Mouse (Mus musculus) erythroblast, embryonic 14.5 days (primary cell): ENCODE data around the gene B4galnt4. TPM values are rescaled to one million over a fixed set of nuclear protein-coding genes. Genes with fewer than 3 reads are reported as not detected.

Source experiments
- H3K27me3 ChIP-seq: 2 replicates; pipeline ENCODE4 v1.6.1; 2012; ENCODE audit warnings: inconsistent platforms; ENCODE audit not compliant: control insufficient read depth
- H3K36me3 ChIP-seq: 2 replicates; pipeline ENCODE4 v1.6.1; 2012; ENCODE audit warnings: mild to moderate bottlenecking, inconsistent platforms; ENCODE audit not compliant: control insufficient read depth
- H3K4me1 ChIP-seq: 2 replicates; pipeline ENCODE4 v1.6.1; 2012; ENCODE audit warnings: inconsistent platforms; ENCODE audit not compliant: control insufficient read depth
- H3K4me3 ChIP-seq: replicated peaks from 2 replicates; pipeline ENCODE3; 2012; ENCODE audit warnings: moderate library complexity, mild to moderate bottlenecking, inconsistent platforms
- H3K9me3 ChIP-seq: 2 replicates; pipeline ENCODE4 v1.6.1; 2012; ENCODE audit warnings: low read length, inconsistent platforms, mixed read lengths; ENCODE audit not compliant: control insufficient read depth
- GATA1 ChIP-seq: IDR thresholded peaks from 2 replicates; pipeline ENCODE4 v1.6.1; 2012; ENCODE audit warnings: low read length, inconsistent platforms, mixed read lengths
- TAL1 ChIP-seq: IDR thresholded peaks from 3 replicates; pipeline ENCODE4 v1.6.1; 2012; ENCODE audit warnings: low read length, inconsistent platforms, mixed read lengths
- polyA plus RNA-seq: library from polyadenylated mRNA; stranded (reverse); fragments of >175 nt; gene quantifications from 2 replicates; pipeline ENCODE4 v1.2.3, GENCODE M21; 2012

B4galnt4 gene
- polyA plus RNA-seq, 1 experiment, result 0.03 TPM

- Histone ChIP-seq H3K27me3 (no peaks in the 10 kb centered on the region), H3K9me3 (no peaks in the 10 kb centered on the region), H3K4me3 (no peak overlapping the region), H3K4me1 (peaks cover 56% of the 10 kb centered on the region), H3K36me3 (no peaks in the 10 kb centered on the region)
- no peak for TF ChIP-seq GATA1
- TF ChIP-seq TAL1, result no peak
Observed at GRCm38 (mm10) chr7:141040867-141041606, 19.9 kb upstream of the B4galnt4 start.

- TF ChIP-seq GATA1, result no peak
- no peak for TF ChIP-seq TAL1
- Histone ChIP-seq H3K27me3 (no peaks in the 10 kb centered on the region), H3K36me3 (no peaks in the 10 kb centered on the region), H3K9me3 (no peaks in the 10 kb centered on the region), H3K4me1 (peaks cover 61% of the 10 kb centered on the region), H3K4me3 (no peak overlapping the region)
Observed at GRCm38 (mm10) chr7:141041661-141042060, 19.2 kb upstream of the B4galnt4 start.

GRCm38 (mm10) chr7:141042539-141042938, 18.4 kb upstream of the B4galnt4 start:
- H3K36me3 ChIP-seq, result no peaks in the 10 kb centered on the region
- peaks cover 68% of the 10 kb centered on the region for H3K4me1 ChIP-seq

GRCm38 (mm10) chr7:141046931-141047580, 13.8 kb upstream of the B4galnt4 start:
- Histone ChIP-seq H3K36me3 (no peaks in the 10 kb centered on the region), H3K9me3 (no peaks in the 10 kb centered on the region), H3K4me1 (peaks cover 56% of the 10 kb centered on the region), H3K4me3 (peak overlapping the region; percentile 25), H3K27me3 (no peaks in the 10 kb centered on the region)
- no peak for TF ChIP-seq GATA1
- TF ChIP-seq TAL1, result no peak

More at GRCm38 (mm10) chr7:141042539-141042938, 18.4 kb upstream of the B4galnt4 start:
- Histone ChIP-seq H3K27me3 (no peaks in the 10 kb centered on the region), H3K4me3 (no peak overlapping the region), H3K9me3 (no peaks in the 10 kb centered on the region)
- peak; percentile 47; the same call in 2 of the 3 replicates for TF ChIP-seq TAL1
- 0 out of 2 replicates have a peak, but pooled peaks have one; percentile 6 for TF ChIP-seq GATA1

- Histone ChIP-seq H3K4me1 (peaks cover 51% of the 10 kb centered on the region), H3K27me3 (no peaks in the 10 kb centered on the region), H3K9me3 (no peaks in the 10 kb centered on the region), H3K4me3 (peak overlapping the region; percentile 60), H3K36me3 (no peaks in the 10 kb centered on the region)
- no peak for TF ChIP-seq TAL1
- TF ChIP-seq GATA1, result no peak
Observed at GRCm38 (mm10) chr7:141047581-141048225, 13.2 kb upstream of the B4galnt4 start.

GRCm38 (mm10) chr7:141048226-141049218, 12.4 kb upstream of the B4galnt4 start:
- Histone ChIP-seq H3K36me3 (no peaks in the 10 kb centered on the region), H3K4me3 (peak overlapping the region; percentile 60), H3K27me3 (no peaks in the 10 kb centered on the region), H3K4me1 (peaks cover 43% of the 10 kb centered on the region), H3K9me3 (no peaks in the 10 kb centered on the region)
- TF ChIP-seq TAL1 (no peak), GATA1 (no peak)

- Histone ChIP-seq H3K27me3 (no peaks in the 10 kb centered on the region), H3K9me3 (no peaks in the 10 kb centered on the region), H3K36me3 (no peaks in the 10 kb centered on the region), H3K4me1 (peaks cover 38% of the 10 kb centered on the region), H3K4me3 (no peak overlapping the region)
- TF ChIP-seq TAL1, result no peak
- TF ChIP-seq GATA1, result no peak
Observed at GRCm38 (mm10) chr7:141049326-141049725, 11.6 kb upstream of the B4galnt4 start.

GRCm38 (mm10) chr7:141051060-141051685, 9.7 kb upstream of the B4galnt4 start:
- Histone ChIP-seq H3K27me3 (no peaks in the 10 kb centered on the region), H3K4me1 (peaks cover 31% of the 10 kb centered on the region), H3K36me3 (no peaks in the 10 kb centered on the region), H3K9me3 (peaks cover 4% of the 10 kb centered on the region), H3K4me3 (no peak overlapping the region)
- TF ChIP-seq TAL1, result no peak
- TF ChIP-seq GATA1, result no peak
